Mouse (Mus musculus) fibroblast of lung, adult 2 months (primary cell): Measurements from ENCODE around the gene Vwa3b.
"Not testable (repeated sequence)": the region's sequence is repeated elsewhere in the genome, so short reads cannot be mapped to it uniquely, and the experiment has no call there.

Experiments
- DNase-seq: peaks from one replicate; pipeline ENCODE4 v3.0.0-alpha.2; 2011; ENCODE audit warnings: low read depth

The Vwa3b gene

GRCm38 (mm10) chr1:37025962-37026686 lies at the start of gene Vwa3b:
Gene Vwa3b, plus strand, starts transcription at chr1:37026596.
- no peak for DNase-seq

DNA sequence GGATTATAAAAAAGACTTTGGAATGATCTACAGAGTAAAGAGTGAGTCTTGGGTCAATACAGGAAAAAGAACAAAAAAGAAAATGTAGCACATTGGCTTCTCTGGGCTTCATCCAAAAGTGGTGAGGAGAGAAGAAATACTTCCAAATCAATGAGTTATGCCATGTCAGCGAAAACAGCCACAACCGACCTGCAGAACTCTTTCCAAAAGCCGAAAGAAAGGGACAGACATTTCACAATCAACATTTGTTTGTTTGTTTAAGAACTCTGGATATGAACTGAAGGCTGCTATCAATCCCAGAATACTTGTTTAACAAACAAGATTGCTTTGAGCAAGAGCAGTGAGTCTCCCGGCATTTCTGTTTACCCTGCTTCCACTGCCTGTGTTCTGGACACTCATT lies 49.6 kb upstream of the Vwa3b start:
- peak; percentile 2 for DNase-seq

GRCm38 (mm10) chr1:36982191-36982961 lies 44.0 kb upstream of the Vwa3b start:
- no peak for DNase-seq

DNA sequence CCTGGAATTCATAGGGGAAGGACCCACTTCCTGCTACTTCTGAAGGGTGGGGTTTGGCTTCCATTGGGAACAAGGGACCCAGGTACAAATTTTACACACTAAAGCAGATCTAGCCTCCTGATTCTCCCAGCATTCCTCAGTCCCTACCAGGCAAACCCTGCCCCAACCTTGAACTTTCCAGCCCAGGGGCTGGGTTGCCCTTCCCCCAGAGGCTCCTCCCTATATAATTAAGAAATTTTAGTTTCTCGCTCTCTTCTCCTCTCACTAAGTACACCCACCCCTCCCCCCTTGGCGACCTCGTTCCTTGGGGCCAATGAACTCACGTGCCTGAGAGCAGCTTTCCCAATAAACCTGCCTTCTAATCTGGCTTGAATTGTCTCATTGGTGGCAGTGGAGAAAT lies 42.6 kb upstream of the Vwa3b start:
- DNase-seq: no peak

GRCm38 (mm10) chr1:36984406-36984805 lies 42.0 kb upstream of the Vwa3b start:
- no peak for DNase-seq

GRCm38 (mm10) chr1:36985896-36986295 lies 40.5 kb upstream of the Vwa3b start:
- DNase-seq: no peak

DNA sequence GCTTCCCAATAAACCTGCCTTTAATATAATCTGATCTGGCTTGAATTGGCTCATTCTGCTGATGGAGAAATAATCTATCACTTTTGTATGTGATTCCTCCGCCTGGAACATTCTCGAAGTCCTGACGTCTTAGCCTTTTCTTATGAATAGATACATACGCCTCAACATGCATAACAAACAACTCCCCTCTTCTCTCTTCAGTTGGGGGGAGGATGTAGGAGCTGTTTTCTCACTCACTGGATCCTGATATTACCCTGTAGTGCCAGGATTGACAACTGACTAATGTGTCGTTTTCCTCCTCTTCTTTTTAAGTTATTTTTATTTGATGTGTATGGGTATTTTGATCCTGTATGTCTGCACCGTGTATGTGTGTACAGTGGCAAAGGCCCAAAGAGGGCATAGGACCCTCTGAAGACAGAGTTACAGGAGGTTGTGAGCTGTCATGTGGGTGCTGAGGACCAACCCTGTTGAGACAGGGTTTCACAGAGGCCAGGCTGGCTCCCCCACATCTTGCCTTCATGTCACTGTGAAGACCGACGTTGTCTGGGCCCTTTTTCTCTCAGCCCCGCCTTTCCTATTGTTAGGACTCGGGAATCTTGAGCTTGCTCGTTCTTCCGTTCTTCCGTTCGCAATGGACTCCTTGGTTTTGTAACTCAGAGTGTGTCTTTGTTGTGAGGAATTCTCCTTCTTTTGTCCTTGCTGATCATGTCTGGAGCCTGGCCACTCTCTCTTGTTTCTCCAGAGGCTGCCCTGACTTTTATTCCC lies 39.8 kb upstream of the Vwa3b start:
- no peak for DNase-seq

DNA sequence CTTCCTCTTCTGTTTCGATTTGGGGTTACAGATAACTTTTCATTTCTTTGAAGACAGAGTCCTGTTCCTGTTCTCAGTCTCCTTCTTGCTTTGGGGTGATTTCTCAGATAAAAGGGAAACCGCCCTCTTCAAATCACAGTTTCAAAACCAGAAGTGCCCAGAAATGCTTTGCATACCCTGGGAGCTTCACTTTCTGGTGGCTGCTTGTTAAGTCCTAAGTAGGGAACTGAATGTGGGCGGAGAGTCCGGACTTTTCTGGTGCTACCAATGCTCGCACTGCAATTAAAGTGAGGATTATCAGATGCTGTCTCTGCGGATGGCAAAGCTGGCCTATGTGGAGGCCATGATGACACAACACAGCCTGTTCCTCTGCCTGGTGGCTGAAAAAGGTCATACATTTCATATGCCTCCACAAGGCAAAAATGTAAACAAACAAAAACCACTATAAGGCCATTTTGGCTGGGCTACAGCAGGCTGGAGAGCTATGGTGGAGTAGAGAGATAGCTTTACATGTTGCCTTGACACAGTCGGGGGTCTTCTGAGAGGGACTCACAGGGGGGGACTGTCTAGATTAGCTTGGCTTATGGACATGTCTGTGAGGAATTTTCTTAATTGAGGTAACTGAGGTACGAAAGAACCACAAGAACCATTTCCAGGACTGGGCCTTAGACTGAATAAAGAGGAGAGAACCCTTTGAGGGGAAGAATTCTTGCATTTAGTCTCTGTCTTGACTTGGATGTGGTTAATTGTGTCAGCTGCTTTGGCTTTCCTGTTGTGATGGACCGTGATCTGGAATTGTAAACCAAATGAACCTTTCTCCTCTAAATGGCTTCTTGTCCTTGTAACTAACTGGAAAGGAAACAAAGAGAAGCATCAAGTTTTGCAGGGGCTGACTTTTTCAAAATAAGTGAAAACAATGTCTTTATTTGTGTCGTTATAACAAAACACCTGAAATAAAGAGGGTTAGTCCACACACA lies 38.9 kb upstream of the Vwa3b start:
- DNase-seq: no peak

- no peak for DNase-seq
Observed at GRCm38 (mm10) chr1:36988161-36988560, 38.2 kb upstream of the Vwa3b start.

GRCm38 (mm10) chr1:36988561-36988960 lies 37.8 kb upstream of the Vwa3b start:
- no peak for DNase-seq

GRCm38 (mm10) chr1:36994296-36994695 lies 32.1 kb upstream of the Vwa3b start:
- DNase-seq: no peak

GRCm38 (mm10) chr1:36995760-36996159 lies 30.6 kb upstream of the Vwa3b start:
- no peak for DNase-seq

DNA sequence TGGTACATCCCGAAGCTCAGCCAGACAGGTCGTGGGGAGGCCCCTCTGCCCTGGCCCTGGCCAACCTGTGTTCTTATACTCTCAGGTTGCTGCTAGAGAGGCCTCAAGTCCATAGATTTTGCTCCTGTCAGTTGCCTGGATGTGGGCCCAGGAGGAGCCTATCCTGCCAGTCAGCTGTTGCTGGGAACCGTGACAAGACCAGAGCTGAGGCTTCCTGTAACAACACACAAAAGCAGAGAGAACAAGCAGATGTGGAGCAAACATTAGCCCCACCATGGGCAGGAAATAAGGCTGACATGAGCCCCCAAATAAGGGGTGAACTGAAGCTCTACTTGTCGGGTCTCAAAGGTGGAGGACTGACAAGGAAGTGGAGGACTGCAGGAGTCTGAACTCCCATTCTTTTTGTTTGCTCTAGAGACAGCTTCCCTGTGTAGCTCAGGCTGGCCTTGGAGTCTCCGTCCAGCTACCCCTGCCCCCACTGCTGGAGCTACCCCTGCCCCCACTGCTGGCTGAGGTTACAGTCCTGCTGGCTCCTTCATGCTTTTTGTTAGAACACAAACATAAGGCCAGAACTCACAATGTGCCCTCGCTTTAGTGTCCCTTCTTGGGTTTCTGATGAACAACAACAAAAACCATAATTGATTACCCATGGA lies 29.7 kb upstream of the Vwa3b start:
- no peak for DNase-seq

DNA sequence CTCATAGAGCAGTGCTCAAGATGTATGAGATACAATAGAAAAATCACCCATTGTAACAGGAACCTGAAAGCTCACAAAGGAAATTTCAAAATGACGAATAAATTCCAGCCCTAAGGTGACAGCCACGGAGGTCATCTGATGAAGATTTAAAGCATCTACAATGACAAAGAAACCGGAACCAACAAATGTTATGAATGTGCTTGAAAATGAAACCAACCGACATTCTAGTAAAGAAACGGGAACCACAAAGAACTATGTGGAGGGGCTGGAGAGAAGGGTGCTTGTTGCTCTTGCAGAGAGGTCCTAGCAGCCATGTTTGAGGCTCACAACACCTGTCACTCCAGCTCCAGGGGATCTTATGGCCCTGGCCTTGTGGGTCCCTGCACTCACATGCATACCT lies 26.1 kb upstream of the Vwa3b start:
- no peak for DNase-seq

- no peak for DNase-seq
Observed at GRCm38 (mm10) chr1:37001636-37002315, 24.6 kb upstream of the Vwa3b start.

DNA sequence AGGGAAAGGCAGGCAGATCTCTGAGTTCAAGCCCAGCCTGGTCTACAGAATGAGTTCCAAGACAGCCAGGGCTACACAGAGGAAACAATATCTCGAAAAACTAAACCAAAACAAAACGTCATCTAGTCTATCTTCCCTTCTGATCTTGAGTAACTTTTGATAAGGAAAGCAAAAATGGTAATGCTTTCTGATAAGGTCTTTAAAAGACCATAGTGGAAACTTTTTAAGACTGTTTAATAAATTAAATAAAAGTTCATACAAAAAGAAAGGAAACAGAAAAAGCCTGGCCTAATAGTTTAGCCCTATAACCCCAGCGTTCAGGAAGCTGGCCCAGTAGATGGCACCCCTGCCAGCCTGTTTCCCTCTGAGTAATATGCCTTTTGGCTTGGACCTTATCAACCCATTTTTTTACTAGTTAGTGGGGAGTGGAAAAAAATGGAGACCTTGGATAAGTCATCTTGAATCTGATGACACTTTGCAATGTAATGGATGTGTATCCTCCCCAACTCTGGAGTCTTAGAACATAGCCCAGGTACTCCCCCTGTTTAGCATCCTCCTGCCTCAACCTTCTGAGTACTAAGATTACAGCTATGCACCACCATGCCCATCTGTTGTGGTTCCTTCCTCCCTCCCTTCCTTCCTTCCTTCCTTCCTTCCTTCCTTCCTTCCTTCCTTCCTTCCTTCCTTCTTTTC lies 23.9 kb upstream of the Vwa3b start:
- DNase-seq: no peak

- no peak for DNase-seq
Observed at GRCm38 (mm10) chr1:37004533-37004932, 21.9 kb upstream of the Vwa3b start.

- DNase-seq: no peak
Observed at GRCm38 (mm10) chr1:37005036-37005435, 21.4 kb upstream of the Vwa3b start.

- not testable (repeated sequence) for DNase-seq
Observed at GRCm38 (mm10) chr1:37006529-37006928, 19.9 kb upstream of the Vwa3b start.

DNA sequence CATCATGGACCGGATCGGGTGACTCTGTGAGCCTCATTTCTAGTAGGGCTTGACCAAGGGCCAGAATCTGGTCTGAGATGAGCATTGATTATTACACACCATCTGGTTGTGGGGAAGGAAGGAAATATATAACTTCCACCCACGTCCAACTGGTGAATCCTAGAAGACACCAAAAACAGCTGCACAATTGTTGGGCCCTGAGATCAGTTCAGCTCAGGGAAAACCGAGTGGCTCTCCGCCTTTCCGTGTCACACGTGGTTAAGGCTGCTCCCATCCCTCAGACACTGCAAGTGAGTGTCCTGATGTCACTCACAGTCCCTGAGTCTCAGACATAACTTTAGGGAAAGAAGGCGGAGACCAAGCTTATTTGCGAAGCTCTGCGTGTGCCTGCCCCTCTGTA lies 16.5 kb upstream of the Vwa3b start:
- no peak for DNase-seq
